Mouse (Mus musculus): ENCODE data around the gene Plekhg1.

GRCm38 (mm10) chr10:3829472-3829871 is 89.3 kb downstream of the Plekhg1 start:
- no peak for TF ChIP-seq CTCF (IDR thresholded peaks at IDR 0.05)
- TF ChIP-seq POLR2A (IDR thresholded peaks at IDR 0.05; ENCODE audit: insufficient read depth, low read depth, low read length): no peak
- TF ChIP-seq EP300 (IDR thresholded peaks at IDR 0.05; ENCODE audit: insufficient read depth, low read depth, low read length): no peak
